Mouse (Mus musculus) midbrain, embryonic 11.5 days (tissue): ENCODE measurements around the gene Olfr281. TPM values are rescaled to one million over a fixed set of nuclear protein-coding genes. Genes with fewer than 3 reads are reported as not detected.

Experiments used
- ATAC-seq: fragments of 200-750 bp; cut with Nextera tagmentation; 2 replicates; pipeline ENCODE4 v1.8.0; 2017; ENCODE audit warnings: moderate TSS enrichment, moderate library complexity; ENCODE audit not compliant: low FRiP score
- DNase-seq: peaks from one replicate; pipeline ENCODE4 v3.0.0; 2015; ENCODE audit warnings: low spot score; ENCODE audit errors: missing footprints
- H3K27ac ChIP-seq: fragments of 300-500 bp; sonication (generic); 2 replicates; pipeline ENCODE4 v1.5.1; 2014; ENCODE audit warnings: low read depth, low read length
- H3K27me3 ChIP-seq: fragments of 300-500 bp; sonication (generic); 2 replicates; pipeline ENCODE4 v1.6.1; 2014; ENCODE audit warnings: mild to moderate bottlenecking, low read length, moderate library complexity, mixed read lengths; ENCODE audit not compliant: control insufficient read depth, insufficient read depth
- H3K36me3 ChIP-seq: fragments of 300-500 bp; sonication (generic); 2 replicates; pipeline ENCODE4 v1.6.1; 2014; ENCODE audit warnings: mild to moderate bottlenecking, low read length, moderate library complexity, mixed read lengths; ENCODE audit not compliant: control insufficient read depth, insufficient read depth
- H3K4me1 ChIP-seq: fragments of 300-500 bp; sonication (generic); 2 replicates; pipeline ENCODE4 v1.6.1; 2014; ENCODE audit warnings: low read length; ENCODE audit not compliant: control insufficient read depth, insufficient read depth
- H3K4me2 ChIP-seq: fragments of 300-500 bp; sonication (generic); 2 replicates; pipeline ENCODE4 v1.6.1; 2014; ENCODE audit warnings: mild to moderate bottlenecking, moderate library complexity
- H3K4me3 ChIP-seq: fragments of 300-500 bp; sonication (generic); 2 replicates; pipeline ENCODE4 v1.5.1; 2014; ENCODE audit warnings: low read depth, low read length
- H3K9ac ChIP-seq: fragments of 300-500 bp; sonication (generic); 2 replicates; pipeline ENCODE4 v1.6.1; 2014; ENCODE audit warnings: low read length
- H3K9me3 ChIP-seq: fragments of 300-500 bp; sonication (generic); 2 replicates; pipeline ENCODE4 v1.6.1; 2016; ENCODE audit warnings: low read length; ENCODE audit not compliant: control insufficient read depth
- WGBS: fragments of 180-500 bp; shearing (Covaris S2); extraction: QIAGEN DNeasy Blood & Tissue Kit; methylation state at CpG from one replicate; pipeline ENCODE4 v1.1.7; 2014; 5-methylcytosine and 5-hydroxymethylcytosine counted together
- polyA plus RNA-seq: library from polyadenylated mRNA; unstranded; fragments of >200 nt; fragmentation: Nextera tagmentation; extraction: Ambion mirVana; gene quantifications from 2 replicates; pipeline ENCODE4 v1.2.1, GENCODE M21; 2014

Gene Olfr281
- polyA plus RNA-seq, 1 experiment from 2014 or later: not detected

DNA sequence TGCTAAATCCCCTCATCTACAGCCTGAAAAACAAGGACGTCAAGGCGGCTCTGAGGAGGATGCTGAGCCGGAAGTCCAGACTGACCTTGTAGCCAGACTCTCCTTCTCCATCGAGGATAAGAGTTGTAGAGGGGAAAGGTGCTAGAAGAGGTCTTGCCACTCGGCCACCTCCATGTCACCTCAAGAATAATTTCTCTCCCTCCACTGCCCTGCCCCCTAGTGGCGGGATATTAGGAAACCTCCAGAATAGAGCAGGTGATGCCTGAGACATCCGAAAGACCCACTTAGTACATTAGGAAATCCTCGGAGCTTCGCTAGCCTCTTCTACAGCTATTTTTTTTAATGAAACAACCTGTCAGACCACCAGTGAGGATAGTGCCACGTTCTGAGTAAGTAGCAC, 23.0 kb downstream of the Olfr281 start:
- DNase-seq: no peak
- Histone ChIP-seq H3K4me2 (no peak overlapping the region), H3K36me3 (no peaks in the 10 kb centered on the region), H3K9me3 (no peaks in the 10 kb centered on the region), H3K9ac (no peak overlapping the region), H3K4me3 (no peak overlapping the region), H3K27me3 (no peaks in the 10 kb centered on the region), H3K4me1 (no peaks in the 10 kb centered on the region), H3K27ac (no peak overlapping the region)
- WGBS: 56% methylated on average over 10 of the region's 10 CpGs
- no peak for ATAC-seq

DNA sequence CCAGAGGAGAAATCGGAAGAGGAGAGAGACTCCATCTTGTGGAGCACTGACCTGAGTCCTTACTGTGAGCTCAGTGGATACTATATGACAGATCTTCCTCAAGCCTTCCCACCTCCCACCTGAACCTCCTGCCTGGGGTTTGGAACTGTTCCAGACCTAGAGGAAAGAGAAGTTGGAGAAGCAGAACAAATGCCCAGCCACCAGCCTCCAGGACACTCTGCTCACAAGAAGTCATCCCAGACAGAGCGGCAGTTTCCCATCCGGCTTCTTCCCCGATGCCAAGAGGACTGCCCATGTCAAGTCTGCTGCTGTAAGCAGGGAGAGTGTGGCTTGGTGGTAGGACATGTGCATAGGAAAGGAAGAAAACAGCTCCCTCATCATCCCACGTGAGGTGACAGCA, 23.9 kb downstream of the Olfr281 start:
- no peak for ATAC-seq
- WGBS: 75% methylated on average over 5 of the region's 5 CpGs
- no peak overlapping the region for H3K4me3 ChIP-seq
- no peaks in the 10 kb centered on the region for H3K4me1 ChIP-seq
- DNase-seq: no peak
- H3K9ac ChIP-seq: no peak overlapping the region
- no peak overlapping the region for H3K4me2 ChIP-seq
- H3K27ac ChIP-seq: no peak overlapping the region
- H3K36me3 ChIP-seq: no peaks in the 10 kb centered on the region
- H3K27me3 ChIP-seq: no peaks in the 10 kb centered on the region
- H3K9me3 ChIP-seq: no peaks in the 10 kb centered on the region

DNA sequence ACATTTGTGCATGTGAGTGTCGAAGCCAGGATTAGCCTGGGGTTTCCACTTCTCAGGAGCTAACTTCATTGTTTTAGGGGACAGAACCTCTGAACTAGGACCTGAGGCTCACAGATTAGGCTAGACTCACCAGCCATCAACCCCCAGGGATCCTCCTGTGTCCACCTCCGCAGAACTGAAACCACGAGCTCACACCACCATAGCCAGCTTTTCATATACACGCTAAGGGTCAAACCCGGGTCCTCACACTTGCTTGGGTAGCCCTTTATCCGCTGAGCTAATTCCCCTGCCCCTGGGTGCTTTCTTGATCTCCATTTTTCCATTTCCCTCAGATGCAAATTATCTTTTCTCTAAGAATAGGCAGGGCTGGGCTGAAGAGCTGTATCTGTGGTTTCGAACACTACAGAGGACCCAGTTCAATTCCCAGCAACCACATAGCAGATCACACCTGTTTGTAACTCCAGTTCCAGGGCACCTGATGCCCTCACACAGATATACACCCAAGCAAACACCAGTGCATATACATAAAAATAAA, 27.2 kb downstream of the Olfr281 start:
- no peaks in the 10 kb centered on the region for H3K4me1 ChIP-seq
- H3K9me3 ChIP-seq: no peaks in the 10 kb centered on the region
- 71% methylated on average over 7 of the region's 7 CpGs for WGBS
- H3K27ac ChIP-seq: no peak overlapping the region
- no peaks in the 10 kb centered on the region for H3K27me3 ChIP-seq
- no peak overlapping the region for H3K4me3 ChIP-seq
- no peak overlapping the region for H3K9ac ChIP-seq
- no peaks in the 10 kb centered on the region for H3K36me3 ChIP-seq
- DNase-seq: no peak
- no peak for ATAC-seq
- H3K4me2 ChIP-seq: no peak overlapping the region

DNA sequence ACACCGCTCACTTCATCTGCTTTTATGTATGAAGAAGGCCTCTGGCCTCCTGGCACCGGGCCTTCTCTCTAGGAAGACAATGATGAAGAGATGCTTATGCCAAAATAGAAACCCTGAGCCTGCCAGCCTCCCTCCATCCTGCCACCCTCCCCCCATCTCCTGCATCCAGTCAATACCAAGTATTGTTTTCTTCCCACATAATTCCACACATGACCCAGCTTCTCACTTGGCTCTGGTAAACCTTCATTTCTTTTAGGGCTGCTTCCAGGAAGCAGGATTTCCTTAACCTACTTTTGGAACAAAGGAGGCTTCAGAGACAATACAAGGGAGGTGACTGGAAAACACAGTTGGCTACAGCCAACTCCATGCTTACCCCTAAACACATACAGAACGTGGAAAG, 30.3 kb downstream of the Olfr281 start, which contains the start of gene Lalba:
Lalba (minus strand) TSS at position 21 of the 400 bp plus-strand sequence.
- H3K36me3 ChIP-seq: no peaks in the 10 kb centered on the region

DNA sequence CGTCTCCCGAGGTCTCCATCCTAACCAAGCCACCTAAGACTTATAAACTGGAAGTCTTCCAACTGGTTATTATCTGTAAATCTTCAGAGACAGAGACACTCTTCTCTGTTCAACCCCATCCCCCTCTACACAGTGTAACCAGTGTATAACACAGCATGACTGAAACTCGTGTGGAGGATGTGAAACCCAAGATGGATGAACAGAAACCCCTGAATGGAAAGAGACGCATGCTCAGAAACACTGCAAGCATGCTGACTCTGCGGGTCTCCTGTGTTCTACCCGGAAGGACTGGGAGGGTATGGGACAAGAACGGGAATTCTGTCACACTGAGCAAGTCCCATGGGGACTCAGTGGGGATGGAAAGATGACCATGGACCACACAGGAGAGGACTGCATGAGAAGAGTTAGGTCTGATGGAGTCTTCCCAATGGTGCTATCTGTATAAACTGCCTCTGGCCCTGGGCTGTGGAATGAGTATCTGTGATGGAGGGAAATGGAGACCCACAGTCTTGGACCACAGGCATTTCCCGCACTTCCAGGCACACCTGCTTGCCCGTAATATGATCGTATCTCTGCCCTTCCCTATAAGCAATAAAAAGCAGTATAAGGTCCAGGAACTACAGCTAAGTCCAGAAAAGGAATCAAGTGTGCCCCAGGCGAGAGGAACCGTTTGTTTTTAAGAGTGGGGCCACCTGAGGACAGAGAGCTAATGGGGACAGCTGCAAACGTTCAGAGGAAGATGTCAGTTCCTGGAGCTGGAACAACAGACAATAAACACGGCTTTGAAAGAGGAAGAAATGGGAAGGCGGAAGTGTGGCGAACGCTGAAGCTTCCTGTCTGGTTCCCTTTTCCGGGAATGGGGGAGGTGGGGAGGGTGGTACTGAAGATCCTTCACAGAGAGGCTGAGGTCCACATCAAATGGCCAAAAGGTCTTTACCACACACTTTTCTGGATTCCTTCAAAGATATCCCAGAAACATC, 31.8 kb downstream of the Olfr281 start:
- H3K4me2 ChIP-seq: no peak overlapping the region
- ATAC-seq (no peak), DNase-seq (no peak)
- no peak overlapping the region for H3K9ac ChIP-seq
- H3K4me3 ChIP-seq: no peak overlapping the region
- H3K9me3 ChIP-seq: no peaks in the 10 kb centered on the region
- WGBS: 82% methylated on average over 18 of the region's 18 CpGs
- no peaks in the 10 kb centered on the region for H3K4me1 ChIP-seq
- no peaks in the 10 kb centered on the region for H3K36me3 ChIP-seq
- H3K27ac ChIP-seq: no peak overlapping the region
- H3K27me3 ChIP-seq: no peaks in the 10 kb centered on the region

More for the DNA sequence above, 30.3 kb downstream of the Olfr281 start, which contains the start of gene Lalba:
- H3K4me3 ChIP-seq: no peak within 1 kb of the TSS
- no peak within 1 kb of the TSS for H3K4me2 ChIP-seq
- no peak within 1 kb of the TSS for H3K27ac ChIP-seq
- DNase-seq (no peak), ATAC-seq (no peak)
- no peaks in the 10 kb centered on the region for H3K4me1 ChIP-seq
- no peaks in the 10 kb centered on the region for H3K9me3 ChIP-seq
- WGBS: 60% methylated on average over 3 of the region's 3 CpGs
- H3K27me3 ChIP-seq: no peaks in the 10 kb centered on the region
- H3K9ac ChIP-seq: no peak within 1 kb of the TSS

DNA sequence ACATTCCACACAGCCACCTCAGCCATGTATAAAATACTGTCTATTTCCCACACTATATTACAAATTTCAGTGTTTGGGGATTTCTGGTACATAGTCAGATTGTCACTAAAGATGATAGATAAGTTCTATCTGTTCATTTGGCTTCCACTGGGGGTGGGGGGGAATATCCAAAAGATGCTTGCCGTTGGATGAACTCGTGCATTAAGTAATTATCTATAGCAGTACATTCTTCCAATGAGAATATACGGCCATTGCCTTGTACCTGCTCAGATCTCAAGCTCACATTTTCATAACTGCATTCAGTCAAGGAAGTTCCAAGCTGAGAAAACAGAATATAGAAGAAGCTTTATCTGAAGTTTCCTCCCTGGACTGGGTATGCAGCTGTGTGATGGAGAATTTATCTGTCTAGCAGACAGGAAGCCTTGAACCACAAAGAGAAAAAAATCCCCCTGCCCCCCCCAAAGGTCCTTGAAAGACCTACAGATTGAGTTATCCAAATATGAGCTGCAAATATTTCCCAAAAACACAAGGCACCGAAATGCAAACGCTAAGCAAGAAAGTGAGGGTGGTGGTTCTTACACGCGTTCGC, 34.1 kb downstream of the Olfr281 start:
- Histone ChIP-seq H3K27me3 (no peaks in the 10 kb centered on the region), H3K4me2 (no peak overlapping the region), H3K27ac (no peak overlapping the region), H3K4me1 (no peaks in the 10 kb centered on the region), H3K4me3 (no peak overlapping the region), H3K36me3 (no peaks in the 10 kb centered on the region), H3K9me3 (no peaks in the 10 kb centered on the region), H3K9ac (no peak overlapping the region)
- ATAC-seq (no peak), DNase-seq (no peak)
- 94% methylated on average over 8 of the region's 8 CpGs for WGBS

DNA sequence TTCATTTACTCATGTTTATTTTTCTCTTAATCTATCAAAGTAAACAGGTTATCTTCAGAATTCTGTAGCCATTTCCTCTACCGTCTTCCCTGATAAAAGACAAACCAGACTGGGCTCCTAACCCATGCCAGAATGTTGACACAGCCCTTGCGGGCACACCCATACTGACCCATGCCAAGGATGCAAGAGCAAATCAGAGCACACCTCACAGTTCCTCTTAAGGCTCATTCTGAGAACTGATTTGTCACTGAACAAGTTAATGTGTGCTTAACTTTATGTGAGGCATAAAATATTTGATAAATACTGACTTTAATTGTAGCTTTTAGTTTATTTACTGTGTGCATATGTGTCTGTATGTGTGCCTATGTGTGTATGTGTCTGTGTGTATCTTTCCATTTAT, 38.9 kb downstream of the Olfr281 start:
- H3K4me3 ChIP-seq: no peak overlapping the region
- H3K9me3 ChIP-seq: no peaks in the 10 kb centered on the region
- ATAC-seq: no peak
- H3K4me2 ChIP-seq: no peak overlapping the region
- 89% methylated on average over 2 of the region's 2 CpGs for WGBS
- no peak overlapping the region for H3K27ac ChIP-seq
- no peak for DNase-seq
- H3K36me3 ChIP-seq: no peaks in the 10 kb centered on the region
- H3K4me1 ChIP-seq: no peaks in the 10 kb centered on the region
- no peak overlapping the region for H3K9ac ChIP-seq
- H3K27me3 ChIP-seq: no peaks in the 10 kb centered on the region

DNA sequence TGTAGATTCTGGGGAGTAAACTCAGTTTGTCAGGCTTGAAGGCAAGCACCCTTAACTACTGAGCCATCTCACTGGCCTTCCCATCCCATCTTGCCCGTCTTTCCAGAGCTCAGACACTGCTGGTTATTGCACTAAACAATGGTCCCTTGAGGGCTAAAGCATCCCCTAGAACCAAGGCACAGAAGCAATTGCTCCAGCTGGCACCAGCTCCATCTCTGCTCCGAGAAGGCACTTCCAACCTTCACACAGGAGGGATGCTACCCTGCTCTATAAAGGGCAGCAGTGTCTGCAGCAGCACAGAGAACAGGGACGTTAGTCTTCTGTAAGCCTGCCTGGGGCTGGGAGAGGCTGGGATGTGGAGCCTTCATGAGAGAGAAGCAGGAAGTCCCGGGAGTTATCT, 39.7 kb downstream of the Olfr281 start, which contains the start of gene Olfr279:
Olfr279 (plus strand) TSS at position 301 of the 400 bp plus-strand sequence.
- Histone ChIP-seq H3K4me3 (no peak within 1 kb of the TSS), H3K9me3 (no peaks in the 10 kb centered on the region), H3K4me1 (no peaks in the 10 kb centered on the region), H3K36me3 (no peaks in the 10 kb centered on the region), H3K27me3 (no peaks in the 10 kb centered on the region), H3K4me2 (no peak within 1 kb of the TSS), H3K9ac (no peak within 1 kb of the TSS), H3K27ac (no peak within 1 kb of the TSS)
- ATAC-seq (no peak), DNase-seq (no peak)
- WGBS: 62% methylated on average over 4 of the region's 4 CpGs

DNA sequence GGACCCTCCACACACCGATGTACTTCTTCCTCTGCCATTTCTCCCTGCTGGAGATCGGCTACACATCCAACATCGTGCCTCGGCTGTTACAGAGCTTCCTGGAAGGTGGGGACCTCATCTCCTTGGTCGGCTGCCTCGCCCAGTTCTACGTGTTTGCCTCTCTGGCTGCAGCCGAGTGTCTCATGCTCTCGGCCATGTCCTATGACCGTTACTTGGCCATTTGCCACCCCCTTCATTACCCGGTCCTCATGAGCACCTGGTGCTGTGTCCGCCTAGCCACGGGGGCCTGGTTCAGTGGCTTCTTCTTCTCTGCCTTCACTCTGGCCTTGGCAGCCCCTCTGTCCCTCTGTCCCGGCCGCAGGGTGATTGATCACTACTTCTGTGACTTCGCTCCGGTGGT, 45.2 kb downstream of the Olfr281 start:
- no peaks in the 10 kb centered on the region for H3K36me3 ChIP-seq
- H3K9ac ChIP-seq: no peak overlapping the region
- ATAC-seq (no peak), DNase-seq (peak; percentile 49)
- H3K4me1 ChIP-seq: no peaks in the 10 kb centered on the region
- no peaks in the 10 kb centered on the region for H3K27me3 ChIP-seq
- no peak overlapping the region for H3K4me2 ChIP-seq
- H3K4me3 ChIP-seq: no peak overlapping the region
- no peaks in the 10 kb centered on the region for H3K9me3 ChIP-seq
- 90% methylated on average over 17 of the region's 17 CpGs for WGBS
- H3K27ac ChIP-seq: no peak overlapping the region
